Mouse (Mus musculus) R1 (cell line): ENCODE data around the gene Gm49342.
A peak's percentile ranks its signal among the peaks of the same experiment; 100 is the strongest.
"Not testable (repeated sequence)": the region's sequence is repeated elsewhere in the genome, so short reads cannot be mapped to it uniquely, and the experiment has no call there.

Source experiments
- DNase-seq: peaks from one replicate; pipeline ENCODE4 v3.0.0-alpha.2; 2018; ENCODE audit warnings: low read depth, low spot score

Gm49342 gene

GRCm38 (mm10) chr14:50943932-50944667, at the start of gene Gm49342:
TSS of gene Gm49342 (plus strand) at chr14:50944517.
- DNase-seq: peak; percentile 99

- no peak for DNase-seq
These were observed 48.9 kb upstream of the Gm49342 start for GRCm38 (mm10) chr14:50895407-50895806.

- DNase-seq: peak; percentile 32
These were observed 48.2 kb upstream of the Gm49342 start for GRCm38 (mm10) chr14:50895985-50896746.

GRCm38 (mm10) chr14:50896747-50897373, 47.5 kb upstream of the Gm49342 start:
- peak; percentile 50 for DNase-seq

- peak; percentile 16 for DNase-seq
These were observed 46.9 kb upstream of the Gm49342 start, which contains the start of gene Klhl33 for GRCm38 (mm10) chr14:50897374-50897765. TSS of gene Klhl33 (minus strand) at chr14:50897507.

- not testable (repeated sequence) for DNase-seq
These were observed 46.3 kb upstream of the Gm49342 start for GRCm38 (mm10) chr14:50897992-50898391.

GRCm38 (mm10) chr14:50903973-50904827, 40.1 kb upstream of the Gm49342 start:
- peak; percentile 48 for DNase-seq

- no peak for DNase-seq
These were observed 39.5 kb upstream of the Gm49342 start for GRCm38 (mm10) chr14:50904828-50905129.

- not testable (repeated sequence) for DNase-seq
These were observed 39.0 kb upstream of the Gm49342 start for GRCm38 (mm10) chr14:50905327-50905726.

- no peak for DNase-seq
These were observed 36.2 kb upstream of the Gm49342 start for GRCm38 (mm10) chr14:50908126-50908525.

GRCm38 (mm10) chr14:50911356-50911755, 33.0 kb upstream of the Gm49342 start:
- peak; percentile 84 for DNase-seq

GRCm38 (mm10) chr14:50923437-50923836, 20.9 kb upstream of the Gm49342 start:
- DNase-seq: not testable (repeated sequence)

- peak; percentile 98 for DNase-seq
These were observed 19.8 kb upstream of the Gm49342 start, which contains the start of the genes Osgep and Apex1 for GRCm38 (mm10) chr14:50924281-50925064. TSS of gene Osgep (minus strand) at chr14:50924893. TSS of gene Apex1 (plus strand) at chr14:50924968.

GRCm38 (mm10) chr14:50925111-50925920, 19.0 kb upstream of the Gm49342 start:
- DNase-seq: peak; percentile 35

- DNase-seq: peak; percentile 66
These were observed 17.0 kb upstream of the Gm49342 start for GRCm38 (mm10) chr14:50927366-50927765.

- DNase-seq: no peak
These were observed 14.4 kb upstream of the Gm49342 start for GRCm38 (mm10) chr14:50929951-50930350.

GRCm38 (mm10) chr14:50930377-50930753, 14.0 kb upstream of the Gm49342 start:
- DNase-seq: peak; percentile 72

GRCm38 (mm10) chr14:50930754-50931492, 13.4 kb upstream of the Gm49342 start, which contains the start of the genes Pip4p1 and Pnp:
TSS of gene Pip4p1 (minus strand) at chr14:50930856.
TSS of gene Pnp (plus strand) at chr14:50931082.
- peak; percentile 100 for DNase-seq

GRCm38 (mm10) chr14:50931493-50932020, 12.8 kb upstream of the Gm49342 start:
- no peak for DNase-seq
